In the genomic region with DNA sequence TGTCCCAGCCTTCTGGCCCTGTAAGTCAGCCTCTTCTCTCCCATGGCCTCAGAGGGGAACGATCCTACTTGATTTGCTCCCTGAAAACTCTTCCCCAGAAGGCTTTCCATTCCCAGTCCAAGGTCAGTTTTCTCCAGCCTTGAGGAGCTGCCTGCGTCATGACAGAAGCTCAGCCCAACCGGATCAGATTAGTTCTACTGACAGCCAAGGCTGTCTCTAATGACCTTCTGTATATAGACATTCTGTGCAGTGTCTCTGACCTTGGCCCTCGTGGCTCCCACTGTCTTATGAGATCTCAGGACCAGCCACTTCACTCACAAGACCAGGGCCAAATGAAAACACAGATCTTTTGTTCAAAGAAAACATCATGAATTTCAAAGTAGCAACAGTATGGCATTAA, we compare ENCODE assay signal across 25 mouse cellular contexts.
DNase-seq lines count a peak whose midpoint lies in the region; TF ChIP-seq lines count a peak whose summit lies in the region.
"Had no signal": no experiment of that assay in that cellular context is flagged by ENCODE, and none has a peak within 500 bp of the region (broad histone marks: within the 10 kb centered on the region; RNA-seq: fewer than 3 reads in every experiment).

No protein-coding gene starts in this region.

- H3K36me3 ChIP-seq in heart, embryonic 10.5 days: no peaks in the 10 kb centered on the region
- no peaks in the 10 kb centered on the region for H3K36me3 ChIP-seq in heart, adult 2 months (ENCODE audit: control insufficient read depth, insufficient read depth, low read length)
- H3K36me3 ChIP-seq: embryonic facial prominence, embryonic 13.5 days; heart, embryonic 15.5 days; hindbrain, embryonic 13.5 days; liver, embryonic 12.5 days; midbrain, embryonic 12.5 days; neural tube, embryonic 13.5 days had no signal

- H3K4me3 ChIP-seq in heart, embryonic 10.5 days: no peak overlapping the region
- no peak overlapping the region for H3K4me3 ChIP-seq in heart, adult 2 months
- H3K4me3 ChIP-seq: embryonic facial prominence, embryonic 13.5 days; heart, embryonic 15.5 days; hindbrain, embryonic 13.5 days; liver, embryonic 12.5 days; midbrain, embryonic 12.5 days; neural tube, embryonic 13.5 days had no signal

- H3K79me2 ChIP-seq in heart, adult 2 months (replicated peaks; ENCODE audit: control insufficient read depth, insufficient read depth, low read length): no peaks in the 10 kb centered on the region

- H3K9me3 ChIP-seq in heart, embryonic 10.5 days: no peaks in the 10 kb centered on the region
- H3K9me3 ChIP-seq: embryonic facial prominence, embryonic 13.5 days; heart, embryonic 15.5 days; hindbrain, embryonic 13.5 days; liver, embryonic 12.5 days; midbrain, embryonic 12.5 days; neural tube, embryonic 13.5 days had no signal

- intact Hi-C loops in heart, adult 2 months (cut with DNase I): no loop called here
- intact Hi-C loops in left cerebral cortex, postnatal 25 days (cut with DNase I): no loop called here

- no peak for TF ChIP-seq CTCF in heart, adult 2 months (IDR thresholded peaks at IDR 0.05)

- TF ChIP-seq POLR2A in heart, adult 2 months (IDR thresholded peaks at IDR 0.05; ENCODE audit: insufficient read depth, low read depth, low read length): no peak

- WGBS in heart, embryonic 10.5 days: 59% methylated on average over 4 of the region's 4 CpGs
- WGBS in heart, adult 2 months: 65% methylated on average over 4 of the region's 4 CpGs

- H3K4me1 ChIP-seq in heart, embryonic 10.5 days: peaks cover 5% of the 10 kb centered on the region
- H3K4me1 ChIP-seq in heart, adult 2 months (ENCODE audit: control insufficient read depth, insufficient read depth, low read length): peaks cover 3% of the 10 kb centered on the region
- H3K4me1 ChIP-seq: hindbrain, embryonic 13.5 days; neural tube, embryonic 13.5 days had no signal

- TF ChIP-seq EP300 in heart, adult 2 months (IDR thresholded peaks at IDR 0.05; ENCODE audit: insufficient read depth, low read depth, low read length): no peak

- H3K27ac ChIP-seq in heart, embryonic 10.5 days: 0 out of 2 replicates have a peak overlapping the region, but pooled peaks have one; percentile 13
- H3K27ac ChIP-seq in heart, adult 2 months: no peak overlapping the region
- H3K27ac ChIP-seq: embryonic facial prominence, embryonic 13.5 days; heart, embryonic 15.5 days; hindbrain, embryonic 13.5 days; liver, embryonic 12.5 days; midbrain, embryonic 12.5 days; neural tube, embryonic 13.5 days had no signal

- no peak for DNase-seq in heart, embryonic 10.5 days (ENCODE audit: low spot score)
- no peak for DNase-seq in heart, adult 2 months
- DNase-seq in ovary, adult 18-20 months (ENCODE audit: low spot score): peak; percentile 86
- DNase-seq in ovary, postnatal 10 days (ENCODE audit: low spot score): no peak
- peak; percentile 49 for DNase-seq in adrenal gland, postnatal 14 days
- peak; percentile 82 for DNase-seq in testis, postnatal 14 days (ENCODE audit: low spot score)
- DNase-seq in spleen, postnatal 36 days (ENCODE audit: low spot score in 2 of 2): no peak
- no peak for DNase-seq in left cerebral cortex, postnatal 25 days (ENCODE audit: low spot score in 2 of 2)
- DNase-seq: cerebellum, adult 11-12 months; cerebellum, adult 9-11 months; kidney, adult 2 months; kidney, postnatal 36 days; left cerebral cortex, postnatal 4 days; liver, postnatal 0 days; lung, postnatal 36 days; right cerebral cortex, adult 18-20 months; thymus, adult 18-20 months; thymus, postnatal 25 days had no signal

- H3K27me3 ChIP-seq in heart, embryonic 10.5 days (ENCODE audit: insufficient read depth, poor library complexity, severe bottlenecking): no peaks in the 10 kb centered on the region
- no peaks in the 10 kb centered on the region for H3K27me3 ChIP-seq in heart, adult 2 months (ENCODE audit: control insufficient read depth, insufficient read depth, low read length)
- H3K27me3 ChIP-seq: embryonic facial prominence, embryonic 13.5 days; heart, embryonic 15.5 days; hindbrain, embryonic 13.5 days; liver, embryonic 12.5 days; midbrain, embryonic 12.5 days; neural tube, embryonic 13.5 days; Patski had no signal

- H3K9ac ChIP-seq in heart, adult 2 months (ENCODE audit: low read depth, low read length): no peak overlapping the region
- H3K9ac ChIP-seq: embryonic facial prominence, embryonic 13.5 days; heart, embryonic 15.5 days; hindbrain, embryonic 13.5 days; liver, embryonic 12.5 days; liver, postnatal 0 days; midbrain, embryonic 12.5 days; neural tube, embryonic 13.5 days had no signal

Comparison
In these comparisons a context has a peak if more than half of its experiments do, and no peak if none do; other contexts are left out.
1. DNase-seq: peak in ovary, adult 18-20 months (single experiment), adrenal gland, postnatal 14 days (single experiment) and testis, postnatal 14 days (single experiment); none in heart, embryonic 10.5 days (single experiment), heart, adult 2 months (0 of 2), ovary, postnatal 10 days (single experiment), spleen, postnatal 36 days (0 of 2) and left cerebral cortex, postnatal 25 days (0 of 2).